Mouse (Mus musculus): ENCODE measurements at regions not wholly inside any gene's neighbourhood (a gene's known extent, or its start where the extent isn't known, plus 50 kb on each side); places are given as distances from the start of the nearest gene placed in this dataset.
A peak's percentile ranks its signal among the peaks of the same experiment; 100 is the strongest.

GRCm38 (mm10) chr1:164628840-164629239, 167.6 kb upstream of the Dpt start:
- DNase-seq (ENCODE audit: low spot score in 2 of 2): no peak

GRCm38 (mm10) chr1:164622946-164623345, 164.8 kb upstream of the Atp1b1 start:
- DNase-seq (ENCODE audit: low spot score in 2 of 2): no peak

GRCm38 (mm10) chr1:164622417-164622816, 164.3 kb upstream of the Atp1b1 start:
- DNase-seq (ENCODE audit: low spot score in 2 of 2): no peak

- DNase-seq (ENCODE audit: low spot score in 2 of 2): no peak
Measured at GRCm38 (mm10) chr1:164620129-164620528, 162.0 kb upstream of the Atp1b1 start.

GRCm38 (mm10) chr1:164617871-164618270, 159.7 kb upstream of the Atp1b1 start:
- no peak for DNase-seq (ENCODE audit: low spot score in 2 of 2)

GRCm38 (mm10) chr1:164607061-164607460, 148.9 kb upstream of the Atp1b1 start:
- DNase-seq (ENCODE audit: low spot score in 2 of 2): no peak

- no peak for DNase-seq (ENCODE audit: low spot score in 2 of 2)
Measured at GRCm38 (mm10) chr1:164606141-164606754, 148.1 kb upstream of the Atp1b1 start.

- no peak for DNase-seq (ENCODE audit: low spot score in 2 of 2)
Measured at GRCm38 (mm10) chr1:164603433-164603832, 145.3 kb upstream of the Atp1b1 start.

- no peak for DNase-seq (ENCODE audit: low spot score in 2 of 2)
Measured at GRCm38 (mm10) chr1:164602568-164602967, 144.4 kb upstream of the Atp1b1 start.

- DNase-seq (ENCODE audit: low spot score in 2 of 2): no peak
Measured at GRCm38 (mm10) chr1:164590205-164590613, 132.1 kb upstream of the Atp1b1 start.

- DNase-seq (ENCODE audit: low spot score in 2 of 2): no peak
Measured at GRCm38 (mm10) chr1:164586066-164586989, 128.2 kb upstream of the Atp1b1 start.

GRCm38 (mm10) chr1:164576856-164577489, 118.8 kb upstream of the Atp1b1 start:
- DNase-seq (ENCODE audit: low spot score in 2 of 2): no peak

- DNase-seq (ENCODE audit: low spot score in 2 of 2): no peak
Measured at GRCm38 (mm10) chr1:164573639-164574038, 115.5 kb upstream of the Atp1b1 start.

GRCm38 (mm10) chr1:164572183-164572582, 114.0 kb upstream of the Atp1b1 start:
- DNase-seq (ENCODE audit: low spot score in 2 of 2): peak in 1 of 2 experiments; percentile 56

- peak in 1 of 2 experiments; percentile 52 for DNase-seq (ENCODE audit: low spot score in 2 of 2)
Measured at GRCm38 (mm10) chr1:164571496-164572078, 113.4 kb upstream of the Atp1b1 start.

- no peak for DNase-seq (ENCODE audit: low spot score in 2 of 2)
Measured at GRCm38 (mm10) chr1:164564847-164565246, 106.7 kb upstream of the Atp1b1 start.

- DNase-seq (ENCODE audit: low spot score in 2 of 2): no peak
Measured at GRCm38 (mm10) chr1:164559546-164560228, 101.5 kb upstream of the Atp1b1 start.

- DNase-seq (ENCODE audit: low spot score in 2 of 2): no peak
Measured at GRCm38 (mm10) chr1:164552658-164553057, 94.5 kb upstream of the Atp1b1 start.

- no peak for DNase-seq (ENCODE audit: low spot score in 2 of 2)
Measured at GRCm38 (mm10) chr1:164551019-164551418, 92.9 kb upstream of the Atp1b1 start.

- DNase-seq (ENCODE audit: low spot score in 2 of 2): no peak
Measured at GRCm38 (mm10) chr1:164550596-164550995, 92.4 kb upstream of the Atp1b1 start.

- DNase-seq (ENCODE audit: low spot score in 2 of 2): no peak
Measured at GRCm38 (mm10) chr1:164548071-164548470, 89.9 kb upstream of the Atp1b1 start.

- DNase-seq (ENCODE audit: low spot score in 2 of 2): no peak
Measured at GRCm38 (mm10) chr1:164545843-164546242, 87.7 kb upstream of the Atp1b1 start.

Data from spleen, postnatal 4 days (tissue).